Mouse (Mus musculus): ENCODE results near the gene Gm10188. TPM values are rescaled to one million over a fixed set of nuclear protein-coding genes. Genes with fewer than 3 reads are reported as not detected.

The Gm10188 gene
- polyA plus RNA-seq, 1 experiment from 2014 or later, result 0.95 TPM

DNA sequence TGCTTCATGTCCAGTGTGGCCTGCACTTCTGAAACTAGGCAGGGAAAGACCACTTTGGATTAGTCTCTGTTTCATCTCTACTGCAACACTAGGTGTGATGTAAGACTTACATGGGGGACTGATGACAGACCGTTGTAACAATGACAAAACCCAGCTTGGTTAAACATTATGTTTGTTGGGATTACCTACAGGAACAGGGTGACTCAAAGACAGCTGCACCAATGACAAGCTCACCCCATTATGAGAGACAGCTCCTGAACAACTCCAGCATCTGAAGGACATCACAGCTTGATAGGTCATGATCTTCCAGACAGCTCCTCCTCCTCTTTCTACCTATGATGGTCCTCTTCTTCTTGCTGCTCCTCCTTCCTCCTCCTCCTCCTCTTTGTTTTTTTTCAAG lies 30.8 kb upstream of the Gm10188 start:
- no peak overlapping the region for H3K9ac ChIP-seq
- no peak overlapping the region for H3K4me3 ChIP-seq
- H3K9me3 ChIP-seq, result no peaks in the 10 kb centered on the region
- ATAC-seq (ENCODE audit: low FRiP score), result no peak
- 97% methylated on average over 1 of the region's 1 CpGs for WGBS
- H3K27ac ChIP-seq, result no peak overlapping the region
- peaks cover 4% of the 10 kb centered on the region; the same call in 1 of the 2 replicates for H3K4me1 ChIP-seq (replicated peaks)
- H3K27me3 ChIP-seq, result no peaks in the 10 kb centered on the region
- peaks cover 8% of the 10 kb centered on the region; the same call in 1 of the 2 replicates for H3K36me3 ChIP-seq
- H3K4me2 ChIP-seq, result no peak overlapping the region

GRCm38 (mm10) chr1:132254467-132254866 lies 24.9 kb upstream of the Gm10188 start:
- ATAC-seq (ENCODE audit: low FRiP score), result no peak
- no peaks in the 10 kb centered on the region for H3K9me3 ChIP-seq
- 80% methylated on average over 6 of the region's 6 CpGs for WGBS

GRCm38 (mm10) chr1:132246641-132247040 lies 17.1 kb upstream of the Gm10188 start:
- WGBS, result 93% methylated on average over 4 of the region's 4 CpGs

More at GRCm38 (mm10) chr1:132254467-132254866, 24.9 kb upstream of the Gm10188 start:
- Histone ChIP-seq H3K4me1 (replicated peaks) (no peaks in the 10 kb centered on the region), H3K36me3 (peaks cover 8% of the 10 kb centered on the region; the same call in 1 of the 2 replicates), H3K9ac (no peak overlapping the region), H3K27ac (no peak overlapping the region), H3K27me3 (no peaks in the 10 kb centered on the region), H3K4me3 (no peak overlapping the region), H3K4me2 (no peak overlapping the region)

GRCm38 (mm10) chr1:132246137-132246536 lies 16.6 kb upstream of the Gm10188 start:
- H3K4me2 ChIP-seq, result no peak overlapping the region
- H3K27ac ChIP-seq, result no peak overlapping the region
- no peak for ATAC-seq (ENCODE audit: low FRiP score)
- H3K9ac ChIP-seq, result no peak overlapping the region
- no peaks in the 10 kb centered on the region for H3K9me3 ChIP-seq
- 0 out of 2 replicates have a peak, but pooled peaks cover 2% of the 10 kb centered on the region for H3K27me3 ChIP-seq
- peaks cover 5% of the 10 kb centered on the region; the same call in 1 of the 2 replicates for H3K36me3 ChIP-seq
- H3K4me1 ChIP-seq (replicated peaks), result no peaks in the 10 kb centered on the region
- H3K4me3 ChIP-seq, result no peak overlapping the region
- WGBS, result 72% methylated on average over 6 of the region's 6 CpGs

More at GRCm38 (mm10) chr1:132246641-132247040, 17.1 kb upstream of the Gm10188 start:
- H3K36me3 ChIP-seq, result peaks cover 5% of the 10 kb centered on the region; the same call in 1 of the 2 replicates
- H3K4me2 ChIP-seq, result no peak overlapping the region
- no peaks in the 10 kb centered on the region for H3K27me3 ChIP-seq
- H3K4me1 ChIP-seq (replicated peaks), result no peaks in the 10 kb centered on the region
- H3K4me3 ChIP-seq, result no peak overlapping the region
- no peaks in the 10 kb centered on the region for H3K9me3 ChIP-seq
- no peak overlapping the region for H3K9ac ChIP-seq
- no peak for ATAC-seq (ENCODE audit: low FRiP score)
- H3K27ac ChIP-seq, result no peak overlapping the region

DNA sequence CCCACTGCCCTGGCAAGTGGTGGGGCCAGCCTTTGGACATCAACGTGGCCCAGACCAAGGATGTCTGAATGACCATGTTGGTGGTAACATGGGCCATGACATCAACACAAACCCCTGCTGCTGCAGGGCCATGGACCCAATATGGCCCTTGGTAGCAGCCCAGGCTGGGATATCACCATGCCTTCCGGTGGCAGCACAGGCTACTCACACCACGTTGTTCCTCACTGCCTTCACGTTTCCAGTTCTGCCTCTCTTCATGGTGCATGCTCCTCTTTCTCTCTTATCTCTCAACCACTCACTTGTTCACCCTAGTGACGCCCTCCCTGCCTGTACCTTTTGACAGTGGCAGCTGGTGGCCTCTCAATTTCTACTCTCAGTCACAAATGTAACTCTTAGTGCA lies 15.4 kb upstream of the Gm10188 start:
- no peaks in the 10 kb centered on the region for H3K4me1 ChIP-seq (replicated peaks)
- H3K4me3 ChIP-seq, result no peak overlapping the region
- ATAC-seq (ENCODE audit: low FRiP score), result no peak
- no peaks in the 10 kb centered on the region for H3K9me3 ChIP-seq
- no peak overlapping the region for H3K4me2 ChIP-seq
- H3K27me3 ChIP-seq, result 0 out of 2 replicates have a peak, but pooled peaks cover 2% of the 10 kb centered on the region
- 87% methylated on average over 5 of the region's 5 CpGs for WGBS
- no peak overlapping the region for H3K27ac ChIP-seq
- H3K9ac ChIP-seq, result no peak overlapping the region
- peaks cover 5% of the 10 kb centered on the region; the same call in 1 of the 2 replicates for H3K36me3 ChIP-seq

GRCm38 (mm10) chr1:132237585-132238159 lies 8.1 kb upstream of the Gm10188 start:
- peaks cover 9% of the 10 kb centered on the region; the same call in 1 of the 2 replicates for H3K27me3 ChIP-seq
- 0 out of 2 replicates have a peak, but pooled peaks have one; percentile 24 for ATAC-seq (ENCODE audit: low FRiP score)

GRCm38 (mm10) chr1:132234757-132235273 lies 5.2 kb upstream of the Gm10188 start:
- Histone ChIP-seq H3K36me3 (no peaks in the 10 kb centered on the region), H3K4me1 (replicated peaks) (peaks cover 7% of the 10 kb centered on the region), H3K9ac (no peak overlapping the region), H3K4me2 (no peak overlapping the region), H3K27ac (no peak overlapping the region), H3K4me3 (no peak overlapping the region), H3K9me3 (no peaks in the 10 kb centered on the region), H3K27me3 (peaks cover 7% of the 10 kb centered on the region; the same call in 1 of the 2 replicates)
- ATAC-seq (ENCODE audit: low FRiP score), result no peak
- WGBS, result 71% methylated on average over 9 of the region's 9 CpGs

More at GRCm38 (mm10) chr1:132237585-132238159, 8.1 kb upstream of the Gm10188 start:
- Histone ChIP-seq H3K4me1 (replicated peaks) (0 out of 2 replicates have a peak, but pooled peaks cover 2% of the 10 kb centered on the region), H3K9me3 (no peaks in the 10 kb centered on the region), H3K4me2 (no peak overlapping the region), H3K4me3 (no peak overlapping the region), H3K27ac (no peak overlapping the region), H3K9ac (no peak overlapping the region), H3K36me3 (no peaks in the 10 kb centered on the region)
- WGBS, result 25% methylated on average over 6 of the region's 6 CpGs

- no peak overlapping the region for H3K9ac ChIP-seq
- H3K4me3 ChIP-seq, result no peak overlapping the region
- H3K27me3 ChIP-seq, result peaks cover 7% of the 10 kb centered on the region; the same call in 1 of the 2 replicates
- WGBS, result 24% methylated on average over 12 of the region's 12 CpGs
- H3K27ac ChIP-seq, result no peak overlapping the region
- no peak for ATAC-seq (ENCODE audit: low FRiP score)
- no peaks in the 10 kb centered on the region for H3K9me3 ChIP-seq
- peaks cover 7% of the 10 kb centered on the region for H3K4me1 ChIP-seq (replicated peaks)
- H3K4me2 ChIP-seq, result no peak overlapping the region
- H3K36me3 ChIP-seq, result no peaks in the 10 kb centered on the region
Observed at GRCm38 (mm10) chr1:132233566-132233965, 4.0 kb upstream of the Gm10188 start.

DNA sequence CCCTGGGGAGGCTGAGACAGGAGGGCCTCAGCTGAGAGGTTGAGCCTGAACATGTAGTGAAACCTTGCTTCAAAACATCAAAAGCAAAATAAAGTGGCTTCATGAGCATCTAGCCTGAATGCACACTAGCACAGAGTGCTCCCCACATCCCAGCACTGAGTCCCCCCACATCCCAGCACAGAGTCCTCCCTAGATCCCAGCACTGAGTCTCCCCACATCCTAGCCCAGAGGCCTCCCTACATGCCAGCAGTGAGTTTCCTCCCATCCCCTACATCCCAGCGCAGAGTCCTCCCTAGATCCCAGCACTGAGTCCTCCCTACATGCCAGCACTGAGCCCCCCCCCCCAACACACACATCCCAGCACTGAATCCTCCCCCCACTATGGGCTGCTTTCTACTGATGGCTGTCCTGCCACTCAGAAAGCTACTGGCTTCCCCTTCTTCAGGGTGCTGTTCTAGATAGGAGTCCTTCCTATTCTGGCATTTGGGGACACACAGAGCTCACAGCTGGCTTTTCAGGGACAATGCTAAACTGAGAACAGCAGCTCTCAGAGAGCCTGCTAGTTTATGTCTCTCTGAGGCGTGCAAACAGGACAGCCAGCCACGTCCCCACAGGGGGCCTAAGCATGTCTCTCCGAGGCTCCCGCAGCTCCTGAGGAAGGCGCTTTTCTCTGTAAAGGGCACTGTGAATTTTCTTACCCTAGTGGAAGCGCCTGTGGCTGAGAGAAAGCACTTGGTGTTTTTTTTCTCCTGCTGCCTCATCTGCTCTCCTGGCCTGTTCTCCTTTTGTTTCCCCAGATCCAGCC lies 2.1 kb upstream of the Gm10188 start:
- H3K27me3 ChIP-seq, result peaks cover 7% of the 10 kb centered on the region; the same call in 1 of the 2 replicates
- no peaks in the 10 kb centered on the region for H3K9me3 ChIP-seq
- WGBS, result 25% methylated on average over 7 of the region's 7 CpGs
- H3K36me3 ChIP-seq, result no peaks in the 10 kb centered on the region
- no peak for ATAC-seq (ENCODE audit: low FRiP score)
- no peak overlapping the region for H3K4me3 ChIP-seq
- H3K4me1 ChIP-seq (replicated peaks), result peaks cover 5% of the 10 kb centered on the region
- no peak overlapping the region for H3K4me2 ChIP-seq
- peak overlapping the region; percentile 56 for H3K27ac ChIP-seq
- no peak overlapping the region; the same call in 1 of the 2 replicates for H3K9ac ChIP-seq

DNA sequence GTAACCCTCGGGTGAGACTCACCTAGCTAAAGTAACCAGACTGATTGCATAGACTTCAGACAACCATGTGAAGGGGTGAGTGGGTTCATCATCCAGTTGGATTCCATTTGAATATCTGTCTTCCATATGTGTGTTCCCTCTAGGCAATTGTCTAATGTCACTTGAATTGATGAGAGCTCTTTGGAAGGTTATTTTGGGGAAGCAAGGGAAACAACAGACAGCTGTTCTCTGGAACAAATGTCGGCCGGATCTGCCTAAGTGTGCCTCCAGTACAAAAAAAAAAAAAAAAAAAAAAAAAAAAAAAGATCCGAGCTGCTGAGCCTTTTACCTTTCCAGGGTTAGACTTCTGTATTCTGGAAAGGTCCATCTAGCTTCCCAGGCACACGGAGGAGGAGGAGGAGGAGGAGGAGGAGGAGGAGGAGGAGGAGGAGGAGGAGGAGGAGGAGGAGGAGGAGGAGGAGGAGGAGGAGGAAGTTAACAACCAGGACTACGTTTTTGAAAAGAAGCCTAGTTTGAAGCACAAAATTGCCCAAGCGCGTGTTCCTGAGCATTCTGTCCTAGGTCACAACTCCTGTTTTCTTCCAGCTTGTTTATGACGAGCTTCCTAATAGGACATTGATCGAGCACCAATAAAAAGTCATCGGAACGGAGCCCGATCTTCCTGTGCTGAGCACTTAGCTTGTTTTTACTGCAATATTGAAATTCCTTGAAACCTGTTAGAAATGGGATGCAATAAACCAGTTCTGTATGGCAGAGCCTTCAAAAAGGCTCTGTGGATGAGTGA lies 3.1 kb downstream of the Gm10188 start:
- H3K4me1 ChIP-seq (replicated peaks), result peaks cover 18% of the 10 kb centered on the region
- H3K4me2 ChIP-seq, result no peak overlapping the region
- WGBS, result 79% methylated on average over 11 of the region's 13 CpGs
- H3K4me3 ChIP-seq, result no peak overlapping the region
- no peaks in the 10 kb centered on the region for H3K9me3 ChIP-seq
- H3K27ac ChIP-seq, result no peak overlapping the region
- H3K27me3 ChIP-seq, result no peaks in the 10 kb centered on the region
- H3K9ac ChIP-seq, result no peak overlapping the region
- ATAC-seq (ENCODE audit: low FRiP score), result no peak
- H3K36me3 ChIP-seq, result no peaks in the 10 kb centered on the region

DNA sequence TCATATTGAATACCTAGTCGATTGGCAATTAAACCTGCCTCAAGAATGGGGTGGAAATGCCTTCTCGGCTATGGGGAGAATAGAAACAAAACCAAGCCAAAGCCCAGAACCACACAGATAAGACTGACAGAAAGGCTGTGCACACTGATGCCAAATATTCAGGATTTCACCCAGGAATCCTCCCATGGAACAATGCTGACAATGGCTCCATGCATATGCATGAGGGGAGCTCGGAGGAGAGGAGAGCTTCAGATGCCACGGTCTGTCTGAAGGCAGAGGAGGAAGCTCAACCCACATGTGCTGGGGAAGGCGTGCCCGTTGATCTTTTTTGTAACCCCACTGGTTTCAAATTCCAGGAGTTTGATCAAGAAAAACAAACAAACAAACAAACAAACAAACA lies 7.4 kb downstream of the Gm10188 start:
- 13% methylated on average over 6 of the region's 6 CpGs for WGBS
- peak overlapping the region; percentile 81 for H3K27ac ChIP-seq
- peaks cover 32% of the 10 kb centered on the region for H3K4me1 ChIP-seq (replicated peaks)
- H3K9me3 ChIP-seq, result no peaks in the 10 kb centered on the region
- H3K9ac ChIP-seq, result peak overlapping the region; percentile 46
- ATAC-seq (ENCODE audit: low FRiP score), result peak; percentile 83
- peak overlapping the region; percentile 27; the same call in 1 of the 2 replicates for H3K4me2 ChIP-seq
- no peaks in the 10 kb centered on the region for H3K27me3 ChIP-seq
- no peak overlapping the region for H3K4me3 ChIP-seq
- H3K36me3 ChIP-seq, result no peaks in the 10 kb centered on the region
